Mouse (Mus musculus): ENCODE results near the gene Trib2. TPM values are rescaled to one million over a fixed set of nuclear protein-coding genes. Genes with fewer than 3 reads are reported as not detected.
A peak's percentile ranks its signal among the peaks of the same experiment; 100 is the strongest.

Gene Trib2
- 6.4 and 9.5 TPM in 2 replicates for polyA plus RNA-seq (2011; ENCODE audit: insufficient read depth, insufficient read length, low replicate concordance, missing spikeins)

DNA sequence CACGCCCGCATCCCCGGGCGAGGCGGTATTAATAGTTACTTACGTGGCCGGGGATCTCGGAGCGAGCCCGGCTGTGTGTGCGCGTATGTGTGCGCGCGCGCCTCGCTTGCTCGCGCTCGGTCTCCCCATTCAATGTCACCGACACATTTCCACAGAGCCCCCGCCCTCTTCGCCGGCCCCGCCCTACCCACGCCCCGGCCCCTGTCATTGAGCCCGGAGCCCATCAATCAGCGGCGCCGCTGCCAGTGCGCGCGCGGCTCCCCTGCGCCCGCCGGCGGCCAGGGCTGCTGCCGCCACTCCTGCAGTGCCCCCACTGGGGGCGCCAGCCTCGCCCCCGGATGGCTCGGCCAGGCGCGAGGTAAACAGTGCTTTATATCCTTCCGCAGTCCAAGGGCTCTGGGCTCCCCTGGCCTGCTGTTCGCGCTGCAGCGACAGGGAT, at the start of gene Trib2:
Gene Trib2, minus strand, starts transcription at position 183 of the 439 bp plus-strand sequence.
- whole genome bisulfite sequencing, result under 1% methylated on average over 50 of the region's 50 CpGs
- peak within 1 kb of the TSS; percentile 74 for H3K4me3 ChIP-seq (replicated peaks; ENCODE audit: control insufficient read depth, low read depth, low read length)
- H3K4me1 ChIP-seq (ENCODE audit: control insufficient read depth, insufficient read depth, low read length), result peaks cover 3% of the 10 kb centered on the region; the same call in 1 of the 2 replicates
- peak within 1 kb of the TSS; percentile 80 for H3K27ac ChIP-seq (ENCODE audit: control insufficient read depth, insufficient read depth, low read depth, low read length, poor library complexity)
- TF ChIP-seq CTCF (IDR thresholded peaks at IDR 0.05; ENCODE audit: control insufficient read depth, insufficient read depth, low read length) (0 out of 2 replicates have a peak, but pooled peaks have one; percentile 29), POLR2A (IDR thresholded peaks at IDR 0.05; ENCODE audit: borderline replicate concordance, control insufficient read depth, low read depth, low read length) (peak; percentile 48; the same call in 1 of the 2 replicates)

DNA sequence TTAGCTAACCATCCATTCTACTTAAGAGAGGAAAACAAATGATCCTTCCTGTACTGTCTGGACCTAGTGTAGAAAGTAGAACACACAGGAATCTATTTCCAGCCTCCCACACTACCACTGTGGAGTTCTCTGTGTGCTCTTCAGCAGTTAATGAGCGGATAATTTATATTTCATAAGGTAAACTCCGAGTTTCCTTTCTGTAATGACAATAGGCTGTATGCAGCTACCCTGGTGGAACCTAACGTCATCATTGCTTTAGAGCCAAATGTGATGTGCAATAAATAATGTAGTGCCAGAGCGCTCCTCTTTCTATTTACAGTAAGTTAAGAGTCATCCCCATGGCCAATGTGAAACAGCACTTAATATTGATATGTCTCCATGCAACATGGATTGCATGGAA, 41.3 kb upstream of the Trib2 start:
- Histone ChIP-seq H3K4me3 (replicated peaks; ENCODE audit: control insufficient read depth, low read depth, low read length) (no peak overlapping the region), H3K4me1 (ENCODE audit: control insufficient read depth, insufficient read depth, low read length) (no peaks in the 10 kb centered on the region), H3K27ac (ENCODE audit: control insufficient read depth, insufficient read depth, low read depth, low read length, poor library complexity) (no peak overlapping the region)
- 82% methylated on average over 4 of the region's 4 CpGs for WGBS
- no peak for TF ChIP-seq POLR2A (IDR thresholded peaks at IDR 0.05; ENCODE audit: borderline replicate concordance, control insufficient read depth, low read depth, low read length)
- TF ChIP-seq CTCF (IDR thresholded peaks at IDR 0.05; ENCODE audit: control insufficient read depth, insufficient read depth, low read length), result no peak

DNA sequence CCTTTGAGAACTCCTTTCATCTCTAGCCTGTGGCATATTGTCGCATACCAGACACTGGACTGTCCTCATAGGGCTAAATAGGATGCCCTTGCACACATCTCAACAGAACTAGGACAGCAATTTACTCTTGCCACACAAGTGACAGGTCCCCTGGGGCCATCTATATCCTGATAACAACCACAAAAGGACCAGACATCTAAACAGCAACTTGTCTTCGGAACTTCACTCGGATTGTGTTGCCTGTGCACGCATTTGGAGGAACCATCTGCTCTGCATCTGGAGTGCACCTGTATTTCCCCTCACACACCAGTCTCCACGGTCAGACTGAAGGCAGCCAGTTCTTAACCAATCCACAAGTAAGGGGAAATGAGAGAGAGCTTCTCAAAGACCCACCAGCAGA, 39.2 kb upstream of the Trib2 start:
- H3K4me3 ChIP-seq (replicated peaks; ENCODE audit: control insufficient read depth, low read depth, low read length), result no peak overlapping the region
- no peak for TF ChIP-seq POLR2A (IDR thresholded peaks at IDR 0.05; ENCODE audit: borderline replicate concordance, control insufficient read depth, low read depth, low read length)
- TF ChIP-seq CTCF (IDR thresholded peaks at IDR 0.05; ENCODE audit: control insufficient read depth, insufficient read depth, low read length), result no peak
- H3K27ac ChIP-seq (ENCODE audit: control insufficient read depth, insufficient read depth, low read depth, low read length, poor library complexity), result no peak overlapping the region
- no peaks in the 10 kb centered on the region for H3K4me1 ChIP-seq (ENCODE audit: control insufficient read depth, insufficient read depth, low read length)
- 65% methylated on average over 5 of the region's 5 CpGs for WGBS

DNA sequence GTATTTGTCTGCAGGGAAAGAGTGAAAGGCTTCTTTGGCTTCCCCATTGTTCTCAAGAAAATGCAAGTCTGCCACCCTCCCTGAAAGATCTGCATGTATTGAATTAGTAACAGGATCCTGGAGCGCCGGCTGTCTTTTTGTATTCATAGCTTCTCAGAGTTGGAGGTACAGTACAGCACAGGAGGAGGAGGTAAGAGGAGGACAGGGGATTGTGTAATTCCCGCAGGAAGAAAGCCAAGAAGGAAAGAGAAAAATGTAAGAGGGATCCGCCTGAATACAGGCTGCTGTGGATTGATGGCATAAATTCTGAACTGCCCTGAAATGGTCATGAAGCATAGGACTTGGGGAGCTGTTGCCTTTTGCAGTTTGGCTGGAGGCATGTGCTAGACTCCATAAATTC, 36.1 kb upstream of the Trib2 start:
- Histone ChIP-seq H3K4me3 (replicated peaks; ENCODE audit: control insufficient read depth, low read depth, low read length) (no peak overlapping the region), H3K4me1 (ENCODE audit: control insufficient read depth, insufficient read depth, low read length) (no peaks in the 10 kb centered on the region), H3K27ac (ENCODE audit: control insufficient read depth, insufficient read depth, low read depth, low read length, poor library complexity) (no peak overlapping the region)
- TF ChIP-seq CTCF (IDR thresholded peaks at IDR 0.05; ENCODE audit: control insufficient read depth, insufficient read depth, low read length) (no peak), POLR2A (IDR thresholded peaks at IDR 0.05; ENCODE audit: borderline replicate concordance, control insufficient read depth, low read depth, low read length) (no peak)
- 72% methylated on average over 4 of the region's 4 CpGs for WGBS

DNA sequence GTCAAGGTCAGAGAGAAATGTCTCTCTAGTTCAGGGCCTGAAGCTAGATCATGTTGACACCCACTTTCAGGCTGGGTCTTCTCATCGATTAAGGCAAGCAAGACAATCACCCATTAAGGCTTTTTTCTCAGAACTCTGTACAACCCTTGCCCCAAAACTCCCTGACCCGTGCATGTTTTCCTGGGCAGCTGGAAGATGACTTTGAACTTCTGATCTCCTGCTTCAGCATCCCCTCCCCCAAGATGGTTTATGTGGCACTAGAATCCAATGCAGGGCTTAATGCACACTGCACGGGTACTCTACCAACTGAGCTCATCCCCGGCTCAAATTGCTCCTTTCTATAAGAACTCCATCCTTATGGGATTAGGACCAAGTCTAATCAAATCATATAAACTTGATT, 35.3 kb upstream of the Trib2 start:
- 76% methylated on average over 4 of the region's 4 CpGs for WGBS
- no peaks in the 10 kb centered on the region for H3K4me1 ChIP-seq (ENCODE audit: control insufficient read depth, insufficient read depth, low read length)
- no peak overlapping the region for H3K4me3 ChIP-seq (replicated peaks; ENCODE audit: control insufficient read depth, low read depth, low read length)
- no peak overlapping the region for H3K27ac ChIP-seq (ENCODE audit: control insufficient read depth, insufficient read depth, low read depth, low read length, poor library complexity)
- TF ChIP-seq POLR2A (IDR thresholded peaks at IDR 0.05; ENCODE audit: borderline replicate concordance, control insufficient read depth, low read depth, low read length), result no peak
- no peak for TF ChIP-seq CTCF (IDR thresholded peaks at IDR 0.05; ENCODE audit: control insufficient read depth, insufficient read depth, low read length)

DNA sequence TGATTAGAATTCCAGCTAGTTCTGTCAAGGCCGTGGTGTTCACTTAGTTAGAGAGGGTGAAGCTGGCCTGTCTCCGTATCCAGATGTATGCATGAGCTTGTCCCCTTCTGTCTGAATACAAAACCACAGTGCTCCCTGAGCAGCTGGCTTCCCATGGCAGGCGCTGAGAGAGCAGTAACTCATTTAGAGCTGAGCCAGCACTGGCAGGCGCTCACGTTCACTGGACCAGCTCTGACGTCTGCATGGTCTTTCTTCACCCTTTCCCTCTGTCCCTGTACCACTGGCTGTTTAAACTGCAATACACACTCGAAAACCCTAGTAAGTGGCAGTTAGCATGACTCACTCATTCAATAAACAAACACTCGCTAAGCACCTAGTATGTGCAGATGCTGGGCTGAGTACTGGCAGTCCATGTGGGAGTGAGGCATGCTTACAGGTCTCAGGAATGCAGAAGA, 33.7 kb upstream of the Trib2 start:
- H3K4me3 ChIP-seq (replicated peaks; ENCODE audit: control insufficient read depth, low read depth, low read length), result no peak overlapping the region
- 78% methylated on average over 8 of the region's 8 CpGs for WGBS
- no peaks in the 10 kb centered on the region for H3K4me1 ChIP-seq (ENCODE audit: control insufficient read depth, insufficient read depth, low read length)
- no peak for TF ChIP-seq POLR2A (IDR thresholded peaks at IDR 0.05; ENCODE audit: borderline replicate concordance, control insufficient read depth, low read depth, low read length)
- TF ChIP-seq CTCF (IDR thresholded peaks at IDR 0.05; ENCODE audit: control insufficient read depth, insufficient read depth, low read length), result no peak
- H3K27ac ChIP-seq (ENCODE audit: control insufficient read depth, insufficient read depth, low read depth, low read length, poor library complexity), result no peak overlapping the region

DNA sequence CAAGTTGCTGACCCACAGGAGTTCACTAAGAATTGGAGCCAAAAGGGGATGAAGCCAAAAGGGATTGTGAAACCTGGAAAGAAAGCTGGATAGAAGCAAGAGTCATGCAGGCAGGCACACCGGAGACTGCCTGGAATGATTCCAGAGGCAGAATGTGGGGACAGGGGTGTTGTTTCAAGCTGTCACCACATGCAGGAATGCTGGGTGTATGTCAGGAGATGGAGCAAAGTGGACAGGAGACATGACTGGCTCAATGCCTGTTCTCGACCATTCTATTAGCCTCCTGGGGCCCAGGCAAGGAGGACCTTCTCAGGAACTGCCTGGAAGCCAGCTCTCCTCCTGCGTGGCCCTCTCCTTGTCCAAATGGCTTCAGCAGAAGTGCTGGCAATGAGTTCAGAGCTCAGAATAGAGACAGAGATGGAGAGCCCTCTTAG, 33.2 kb upstream of the Trib2 start:
- 75% methylated on average over 3 of the region's 3 CpGs for WGBS
- H3K4me1 ChIP-seq (ENCODE audit: control insufficient read depth, insufficient read depth, low read length), result no peaks in the 10 kb centered on the region
- no peak overlapping the region for H3K27ac ChIP-seq (ENCODE audit: control insufficient read depth, insufficient read depth, low read depth, low read length, poor library complexity)
- H3K4me3 ChIP-seq (replicated peaks; ENCODE audit: control insufficient read depth, low read depth, low read length), result no peak overlapping the region
- TF ChIP-seq POLR2A (IDR thresholded peaks at IDR 0.05; ENCODE audit: borderline replicate concordance, control insufficient read depth, low read depth, low read length) (no peak), CTCF (IDR thresholded peaks at IDR 0.05; ENCODE audit: control insufficient read depth, insufficient read depth, low read length) (no peak)

DNA sequence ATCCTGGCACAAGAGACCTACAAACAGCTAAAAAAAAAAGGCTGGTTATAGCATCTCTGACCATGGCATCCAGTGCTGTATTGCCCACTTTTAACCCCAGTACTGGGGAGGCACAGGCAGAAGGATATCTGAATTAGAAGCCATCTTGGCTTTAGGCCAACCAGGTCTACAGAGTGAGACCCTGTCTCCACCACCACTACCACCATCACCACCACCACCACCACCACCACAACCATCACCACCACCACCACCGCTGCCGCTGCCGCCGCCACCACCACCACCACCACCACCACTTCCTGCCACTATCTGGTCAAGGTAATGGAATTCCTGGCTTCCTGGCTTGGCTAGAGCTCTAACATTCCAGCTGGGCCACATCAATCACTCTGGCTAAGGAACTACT, 31.7 kb upstream of the Trib2 start:
- WGBS, result 97% methylated on average over 4 of the region's 4 CpGs
- no peak overlapping the region for H3K4me3 ChIP-seq (replicated peaks; ENCODE audit: control insufficient read depth, low read depth, low read length)
- H3K27ac ChIP-seq (ENCODE audit: control insufficient read depth, insufficient read depth, low read depth, low read length, poor library complexity), result no peak overlapping the region
- no peaks in the 10 kb centered on the region for H3K4me1 ChIP-seq (ENCODE audit: control insufficient read depth, insufficient read depth, low read length)
- TF ChIP-seq POLR2A (IDR thresholded peaks at IDR 0.05; ENCODE audit: borderline replicate concordance, control insufficient read depth, low read depth, low read length) (no peak), CTCF (IDR thresholded peaks at IDR 0.05; ENCODE audit: control insufficient read depth, insufficient read depth, low read length) (no peak)

DNA sequence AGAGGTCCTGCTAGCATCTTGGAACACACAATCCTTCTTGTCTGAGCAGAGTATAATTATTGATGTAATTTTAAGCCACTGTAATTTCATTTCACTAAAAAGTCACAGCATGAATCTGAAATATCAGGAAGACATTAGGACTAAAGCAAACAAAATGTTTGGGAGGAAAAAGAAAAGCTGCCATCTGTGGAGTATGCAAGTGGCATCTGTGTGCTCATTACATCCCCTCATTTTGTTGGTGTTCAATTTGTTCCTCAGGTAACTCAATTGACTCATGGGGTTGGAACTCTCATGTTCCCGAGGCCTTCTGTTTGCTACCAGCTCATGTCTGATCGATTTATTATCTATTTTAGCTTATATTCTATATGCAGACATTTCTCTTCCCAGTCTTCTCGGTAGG, 28.0 kb upstream of the Trib2 start:
- WGBS, result 70% methylated on average over 3 of the region's 3 CpGs
- TF ChIP-seq POLR2A (IDR thresholded peaks at IDR 0.05; ENCODE audit: borderline replicate concordance, control insufficient read depth, low read depth, low read length) (no peak), CTCF (IDR thresholded peaks at IDR 0.05; ENCODE audit: control insufficient read depth, insufficient read depth, low read length) (no peak)
- no peaks in the 10 kb centered on the region for H3K4me1 ChIP-seq (ENCODE audit: control insufficient read depth, insufficient read depth, low read length)
- H3K4me3 ChIP-seq (replicated peaks; ENCODE audit: control insufficient read depth, low read depth, low read length), result no peak overlapping the region
- H3K27ac ChIP-seq (ENCODE audit: control insufficient read depth, insufficient read depth, low read depth, low read length, poor library complexity), result no peak overlapping the region
